Mouse (Mus musculus) cerebellum, adult 18-20 months (tissue): ENCODE measurements around the gene Epha6.

Experiments used
- DNase-seq, 2 experiments: peaks; one replicate each; pipeline ENCODE4 v3.0.0; 2021

Gene Epha6

DNA sequence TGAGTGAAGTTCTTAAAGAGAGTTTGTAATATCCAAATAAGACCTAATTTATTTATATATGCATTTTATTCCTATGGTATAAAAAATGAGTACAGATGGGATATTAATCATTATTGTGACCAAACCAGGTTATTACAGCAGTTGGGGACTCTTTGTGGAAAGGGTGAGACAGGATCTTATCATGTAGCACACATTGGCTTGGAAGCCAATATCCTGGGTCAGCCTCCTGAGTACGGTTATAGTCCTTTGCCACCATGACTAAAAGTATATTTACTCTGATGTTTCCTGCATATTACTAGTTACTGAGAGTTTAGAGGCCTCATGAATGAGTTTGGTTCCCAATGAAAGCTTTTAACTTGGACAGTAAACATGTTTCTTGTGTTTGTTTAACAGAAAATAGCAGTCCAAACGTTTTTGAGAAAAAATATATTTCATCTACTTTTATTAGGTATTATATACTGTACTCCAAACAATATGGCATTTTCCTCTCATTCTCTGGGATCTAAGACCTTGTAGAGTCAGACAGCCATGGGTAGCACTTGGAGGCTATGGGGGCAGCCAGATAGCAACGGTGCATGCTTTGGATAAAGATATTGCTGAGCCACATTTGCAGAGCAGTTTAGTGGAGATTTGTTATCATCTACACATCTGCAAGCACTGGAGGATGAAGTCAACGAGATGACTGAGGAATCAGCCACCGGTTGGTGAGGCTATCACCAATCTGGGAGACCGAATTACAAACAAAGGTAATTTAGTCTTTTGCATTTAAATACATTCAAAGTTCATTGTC lies 340.4 kb downstream of the Epha6 start:
- DNase-seq: no peak

DNA sequence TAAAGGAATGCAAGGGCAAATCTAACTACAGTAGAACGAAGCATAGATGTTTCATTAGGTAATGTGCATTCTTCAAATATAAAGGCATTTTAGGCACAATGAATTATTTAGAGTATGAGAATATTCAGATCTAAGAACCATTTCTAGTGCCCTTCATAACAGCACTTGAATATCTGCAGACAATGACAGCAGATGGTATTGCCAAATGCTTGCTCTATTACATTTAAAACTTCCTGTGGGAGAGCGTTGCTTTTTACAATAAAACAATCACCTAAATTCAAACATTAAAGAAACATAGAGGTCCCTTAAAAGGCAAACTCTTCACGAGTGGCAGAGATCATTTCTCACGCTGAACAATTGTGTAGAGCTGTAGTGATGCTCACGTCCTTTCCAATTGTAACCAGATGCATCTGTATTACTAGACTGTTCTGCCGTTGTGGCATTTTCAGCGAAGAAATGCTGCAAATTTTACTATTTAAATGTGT lies 347.1 kb downstream of the Epha6 start:
- DNase-seq: no peak

DNA sequence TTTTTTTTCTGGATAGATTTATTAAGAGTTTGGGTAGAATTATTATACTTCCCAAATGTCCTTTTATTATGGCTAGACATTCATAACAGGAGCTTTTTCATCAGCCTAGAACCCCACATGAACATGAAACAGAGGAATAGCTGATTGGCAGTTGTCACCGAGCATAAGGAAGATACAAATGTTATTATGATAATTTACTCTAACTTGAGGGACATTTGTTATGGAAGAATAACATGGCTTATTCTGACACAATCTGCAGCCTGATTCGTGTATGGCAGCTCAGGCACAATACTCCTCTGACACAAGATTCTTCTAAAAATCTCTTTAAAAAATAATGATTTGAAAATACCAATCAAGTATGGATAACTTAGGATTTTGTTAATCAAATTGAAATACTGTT lies 347.7 kb downstream of the Epha6 start:
- no peak for DNase-seq

DNA sequence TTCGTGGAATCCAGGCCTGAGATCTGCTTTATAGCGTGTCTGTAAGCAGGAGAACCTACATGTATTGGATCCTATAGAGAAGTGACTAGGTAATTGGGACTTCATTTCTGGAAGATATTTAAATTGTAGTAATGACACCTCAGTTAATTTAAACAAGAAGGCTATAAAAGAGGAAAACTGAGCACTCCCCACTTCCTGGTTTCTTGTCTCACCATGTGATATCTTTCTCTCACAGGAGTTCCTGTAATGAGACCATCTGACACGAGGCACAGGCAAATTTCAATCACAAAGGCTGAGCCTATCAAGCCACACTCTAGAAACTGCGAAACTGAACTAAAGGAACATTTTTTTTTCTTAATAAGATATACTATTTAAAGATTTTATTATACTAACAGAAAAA lies 348.3 kb downstream of the Epha6 start:
- DNase-seq: no peak

DNA sequence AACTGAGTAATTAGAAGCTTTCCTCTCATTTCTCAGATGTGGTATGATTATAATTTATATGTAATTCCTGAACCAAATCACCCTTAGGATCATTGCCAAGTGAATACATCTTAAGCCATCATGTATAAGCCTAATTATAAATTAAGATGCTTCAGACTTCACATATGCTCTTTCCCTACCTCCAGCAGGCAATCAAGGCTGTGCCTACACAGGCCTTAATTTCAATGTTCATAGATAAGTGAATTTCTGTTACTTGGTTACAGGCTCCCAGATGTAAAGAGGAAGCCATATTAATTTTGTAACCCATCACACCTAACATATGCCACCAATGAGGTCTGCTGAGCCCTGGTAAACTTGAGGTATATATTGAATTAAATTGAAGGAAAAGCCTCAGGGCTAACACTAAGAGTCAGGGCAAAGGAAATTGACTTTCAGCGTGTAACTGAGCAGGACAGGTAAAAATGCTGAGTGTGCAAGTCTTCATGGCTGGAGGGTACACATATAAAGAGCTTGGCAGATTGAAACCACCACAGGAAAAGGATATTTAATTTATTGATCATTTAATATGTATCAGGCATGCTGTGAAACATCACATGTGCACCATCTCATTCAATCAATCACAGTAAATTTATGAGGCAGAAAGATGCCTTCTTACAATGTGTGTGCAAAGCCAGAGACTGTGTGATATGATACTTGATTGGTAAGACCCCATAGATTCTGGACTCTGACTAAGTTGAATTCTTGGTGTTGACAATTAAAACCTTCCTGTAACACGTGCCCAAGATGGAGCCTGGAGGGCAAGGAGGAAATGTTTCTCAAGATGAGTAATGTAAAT lies 365.8 kb downstream of the Epha6 start:
- DNase-seq: no peak

DNA sequence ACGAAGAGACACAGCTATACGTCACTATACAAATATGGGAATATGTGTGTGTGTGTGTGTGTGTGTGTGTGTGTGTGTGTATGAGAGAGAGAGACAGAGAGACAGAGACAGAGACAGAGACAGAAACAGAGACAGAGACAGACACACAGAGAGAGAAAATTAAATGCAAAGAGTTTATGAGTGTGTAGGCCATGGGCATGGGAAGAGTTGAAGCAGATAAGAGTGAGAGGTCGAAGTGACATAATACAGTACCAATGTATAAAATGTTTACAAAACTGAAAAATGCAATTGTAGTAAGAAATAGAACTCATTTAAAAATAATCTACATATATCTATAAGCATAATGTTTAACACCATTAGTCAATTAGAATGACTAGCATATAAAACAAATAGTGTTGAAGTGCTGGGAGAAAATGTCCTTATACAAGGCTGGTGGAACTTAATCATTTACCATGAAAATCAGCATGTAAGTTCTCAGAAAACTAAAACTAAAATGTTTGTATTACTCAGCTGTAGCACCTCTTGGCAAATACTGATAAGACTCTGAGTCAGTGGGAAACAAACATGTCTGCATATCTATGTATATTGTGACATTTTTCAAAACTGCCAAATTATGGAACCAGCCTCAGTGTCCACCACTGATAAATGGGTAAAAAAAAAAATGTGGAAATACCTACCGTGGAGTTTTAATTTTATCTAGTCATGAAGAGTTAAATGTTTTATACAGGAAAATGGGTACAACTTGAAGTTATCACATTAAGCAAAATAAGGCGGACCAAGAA lies 371.2 kb downstream of the Epha6 start:
- DNase-seq: no peak

DNA sequence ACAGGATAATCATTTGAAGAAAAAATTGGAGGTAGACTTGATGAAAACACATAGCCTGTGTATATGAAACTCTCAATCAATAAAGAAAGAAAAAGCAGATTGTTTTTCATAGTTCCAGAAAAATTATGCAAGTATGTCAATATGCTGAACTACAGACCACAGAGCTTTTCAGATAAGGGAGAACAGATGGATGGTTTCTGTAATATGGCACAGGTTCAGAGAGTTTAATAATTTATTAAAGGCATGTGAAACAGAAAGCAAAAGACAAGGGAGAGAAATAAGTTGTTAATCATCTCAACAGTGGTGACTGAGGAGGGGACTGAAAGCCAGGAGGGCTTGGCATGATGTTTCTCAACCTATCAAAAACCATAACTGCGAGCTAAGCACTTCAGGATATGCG lies 372.3 kb downstream of the Epha6 start:
- DNase-seq: no peak

DNA sequence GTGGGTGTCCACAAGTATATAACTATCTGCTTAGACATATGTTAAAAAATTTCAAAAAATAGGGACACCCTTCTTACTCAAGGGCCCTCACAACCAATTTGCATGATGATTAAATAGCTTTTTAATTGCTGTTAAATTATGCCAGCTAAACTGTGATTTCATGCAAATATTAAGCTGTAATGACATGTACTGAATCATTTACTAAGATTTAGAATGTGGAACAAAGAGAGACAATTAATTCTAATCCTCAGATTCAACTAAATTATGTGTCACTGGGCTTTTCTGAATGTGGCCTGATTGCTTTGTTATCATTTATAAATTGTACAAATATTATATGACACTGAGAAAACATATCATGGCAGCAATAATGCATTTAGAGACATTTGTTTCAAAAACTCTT lies 396.2 kb downstream of the Epha6 start:
- DNase-seq: no peak

DNA sequence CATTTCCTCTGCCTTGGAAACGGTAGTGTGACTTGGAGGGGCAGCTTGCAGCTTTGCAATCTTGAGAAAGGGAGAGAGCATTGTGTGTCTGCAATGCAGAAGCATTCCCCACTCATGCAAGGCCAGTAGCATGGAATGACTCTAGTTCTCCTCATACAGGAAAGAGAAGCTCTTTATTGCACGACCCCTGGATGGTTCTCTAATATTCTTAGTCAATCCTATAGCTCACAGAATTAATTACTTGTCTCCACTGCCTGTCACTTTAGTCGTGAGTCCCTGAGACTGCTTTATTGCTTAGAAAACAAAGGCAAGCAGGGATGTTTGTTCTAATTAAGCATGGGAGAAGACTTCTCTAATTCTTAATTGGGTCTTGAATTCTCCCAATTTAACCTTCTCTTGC lies 429.8 kb downstream of the Epha6 start:
- no peak for DNase-seq

DNA sequence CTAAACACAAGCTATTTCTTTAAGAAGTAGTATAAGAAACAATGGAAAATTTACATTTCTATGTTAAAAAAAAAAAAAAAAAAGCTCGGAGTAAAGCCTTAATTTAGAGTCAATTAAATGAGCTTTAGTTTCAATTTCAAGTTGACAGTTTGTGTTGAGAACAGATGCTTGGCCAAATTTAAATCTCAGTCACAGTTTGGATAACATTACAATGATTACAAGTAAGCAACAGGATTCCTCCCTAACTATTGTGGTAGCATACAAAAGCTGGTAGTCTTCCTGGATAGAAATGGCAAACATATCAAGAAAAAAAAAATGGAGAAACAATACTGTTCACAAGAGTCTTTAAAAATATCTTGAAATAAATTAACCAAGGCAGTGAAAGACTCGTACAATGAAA lies 452.9 kb downstream of the Epha6 start:
- DNase-seq: no peak

DNA sequence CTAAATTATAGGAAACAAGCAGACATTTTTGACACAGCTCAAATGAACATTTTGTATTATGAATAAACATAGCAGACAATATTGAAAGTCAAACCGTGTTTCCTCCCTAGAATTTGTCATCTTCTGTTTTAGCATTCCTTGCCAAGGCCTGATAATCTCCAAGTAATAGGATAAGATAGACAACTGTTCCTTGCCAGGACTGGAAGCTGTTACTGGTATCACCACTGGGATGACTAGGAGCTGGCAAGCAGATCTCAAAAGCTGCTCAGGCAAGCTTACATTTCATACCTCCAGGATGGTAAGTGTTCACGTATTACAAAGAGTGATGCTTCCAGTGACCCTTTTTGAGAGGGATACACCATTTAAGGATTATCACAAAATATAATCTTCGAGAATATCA lies 461.0 kb downstream of the Epha6 start:
- DNase-seq: no peak

DNA sequence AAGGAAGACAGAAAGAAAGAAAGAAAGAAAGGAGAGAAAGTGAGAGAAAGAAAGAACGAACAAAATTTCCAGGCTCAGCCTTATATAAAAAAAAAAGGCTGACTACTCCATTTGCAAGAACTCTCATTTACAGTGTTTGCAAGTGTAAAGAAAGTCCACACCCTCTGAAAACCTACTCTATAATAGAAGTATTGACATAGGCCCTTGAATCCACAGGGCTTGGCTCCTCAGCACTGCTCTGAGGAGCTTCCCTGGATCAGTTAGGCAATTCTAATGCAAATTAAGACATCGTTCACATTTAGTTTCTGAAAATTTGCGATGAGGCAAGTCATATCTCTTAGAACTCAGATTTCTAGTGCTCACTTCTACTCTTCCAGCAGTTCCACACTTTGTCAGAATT lies 483.9 kb downstream of the Epha6 start:
- no peak for DNase-seq

DNA sequence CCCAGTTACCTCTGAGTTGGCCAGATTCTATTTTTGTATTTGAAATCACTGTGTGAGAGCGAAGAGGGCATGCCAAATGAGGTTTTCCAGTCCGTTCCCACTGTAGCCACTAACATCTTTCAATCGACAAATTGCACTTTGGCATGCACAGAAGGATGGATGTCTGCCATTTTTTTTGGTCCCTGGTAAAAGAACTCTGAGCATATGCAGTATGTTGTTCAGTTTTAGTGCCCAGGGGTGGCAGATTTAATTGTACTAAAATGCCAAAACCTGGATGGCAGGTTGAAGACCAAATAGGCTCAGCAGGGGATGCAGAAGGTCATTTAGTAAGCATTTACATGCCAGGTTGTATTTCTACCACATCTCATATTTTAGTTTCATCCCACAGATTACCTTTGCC lies 503.1 kb downstream of the Epha6 start:
- DNase-seq: peak; percentile 10 to 11

DNA sequence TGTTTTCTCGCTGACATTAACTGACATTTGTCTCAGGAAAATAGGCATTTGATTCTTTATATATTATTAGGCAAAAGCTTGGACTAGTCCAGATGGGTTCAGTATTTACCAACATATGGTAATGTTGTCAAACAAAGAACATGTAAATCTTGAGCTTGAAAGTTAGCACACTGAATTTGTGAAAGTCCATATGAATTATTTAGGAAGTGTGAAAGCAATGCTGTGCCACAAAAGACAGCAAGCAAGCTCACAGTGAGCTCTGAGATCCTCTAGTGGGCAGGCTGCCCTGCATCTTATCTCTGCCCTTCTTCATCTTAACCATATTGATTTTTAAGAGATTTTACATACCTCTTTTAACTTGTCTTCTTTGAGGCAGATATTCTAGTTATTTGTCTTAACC lies 510.0 kb downstream of the Epha6 start:
- no peak for DNase-seq

DNA sequence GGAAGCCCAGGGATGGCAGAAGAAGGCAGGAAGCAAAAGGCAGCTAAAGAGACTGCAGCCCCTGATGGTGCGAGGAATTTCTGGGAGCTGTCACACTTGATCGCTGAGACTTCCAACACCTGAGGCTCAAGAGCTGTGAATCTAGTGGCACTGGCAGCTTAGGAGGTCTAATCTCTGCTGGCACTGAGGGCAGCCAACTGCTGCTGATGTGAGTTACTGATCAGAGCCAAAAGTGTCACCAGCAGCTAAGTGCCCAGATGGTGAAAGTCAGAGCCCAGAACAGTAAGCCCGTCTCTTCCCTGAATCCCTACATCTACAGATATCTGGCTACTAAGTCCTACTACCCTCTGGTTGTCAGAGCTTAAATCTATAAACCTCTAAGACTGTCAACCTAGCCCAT lies 518.4 kb downstream of the Epha6 start:
- no peak for DNase-seq

DNA sequence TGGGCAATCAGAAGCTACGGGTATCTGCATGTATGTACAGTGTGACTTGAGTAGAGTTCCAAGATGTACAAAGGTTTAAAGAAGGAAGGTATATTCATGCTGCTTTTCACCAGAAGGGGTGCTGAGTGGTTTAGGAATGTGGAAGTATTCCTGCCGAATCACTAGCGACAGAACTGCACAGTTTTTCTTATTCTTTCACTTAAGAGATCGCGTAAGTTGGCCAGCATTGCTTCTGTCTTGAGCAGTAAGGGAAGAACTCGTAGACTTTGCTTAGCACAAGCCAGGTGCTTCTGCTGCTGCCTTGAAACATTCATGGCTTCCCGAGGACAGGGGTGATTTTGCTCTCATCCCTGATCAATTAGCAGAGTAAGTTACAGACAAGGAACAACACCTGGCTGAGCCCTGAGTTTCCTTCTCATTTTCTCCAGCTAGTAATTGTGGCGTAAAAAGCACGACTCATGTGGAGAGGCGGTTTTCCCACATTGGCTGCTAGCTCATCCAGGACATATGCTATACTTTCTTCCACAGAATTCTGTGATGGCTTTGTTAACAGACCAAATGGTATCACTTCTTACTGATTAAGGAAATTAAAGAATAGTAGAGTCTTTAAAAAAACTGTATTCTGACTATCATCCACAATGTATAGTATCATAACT lies 534.7 kb downstream of the Epha6 start:
- no peak for DNase-seq

DNA sequence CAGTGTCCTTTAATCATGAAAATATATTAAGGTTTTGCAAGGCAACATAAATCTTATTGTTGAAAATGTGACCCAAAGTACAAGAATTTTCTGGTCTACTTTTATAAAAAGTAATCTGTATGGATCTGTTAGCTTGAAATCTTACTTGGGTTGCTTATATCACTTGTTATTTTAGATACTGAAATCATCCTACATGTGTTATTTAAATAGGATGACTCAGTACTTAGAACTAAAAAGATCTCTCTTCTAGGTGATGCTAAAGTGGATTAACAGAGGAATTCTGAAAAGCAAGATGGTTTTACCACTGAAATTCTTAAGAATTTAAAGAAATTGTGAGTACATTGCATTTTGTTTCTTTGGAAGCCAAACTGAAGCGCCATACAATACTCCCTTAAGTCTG lies 561.5 kb downstream of the Epha6 start:
- no peak for DNase-seq

DNA sequence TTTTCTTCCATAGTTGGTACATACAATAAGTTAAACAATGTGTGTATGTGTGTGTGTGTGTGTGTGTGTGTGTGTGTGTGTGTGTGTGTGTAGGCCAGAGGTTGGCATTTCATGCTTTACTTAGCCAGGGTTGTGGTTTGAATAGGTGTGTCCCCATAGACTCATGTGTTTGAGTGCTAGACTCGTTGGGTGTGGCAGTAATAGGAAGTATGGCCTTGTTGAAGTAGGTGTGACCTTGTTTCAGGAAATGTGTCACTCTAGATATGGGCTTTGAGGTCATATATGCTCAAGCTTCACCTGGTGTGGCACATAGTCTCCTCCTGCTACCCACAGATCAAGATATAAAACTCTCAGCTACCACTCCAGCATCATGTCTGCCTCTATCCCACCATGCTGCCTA lies 577.0 kb downstream of the Epha6 start:
- no peak for DNase-seq

DNA sequence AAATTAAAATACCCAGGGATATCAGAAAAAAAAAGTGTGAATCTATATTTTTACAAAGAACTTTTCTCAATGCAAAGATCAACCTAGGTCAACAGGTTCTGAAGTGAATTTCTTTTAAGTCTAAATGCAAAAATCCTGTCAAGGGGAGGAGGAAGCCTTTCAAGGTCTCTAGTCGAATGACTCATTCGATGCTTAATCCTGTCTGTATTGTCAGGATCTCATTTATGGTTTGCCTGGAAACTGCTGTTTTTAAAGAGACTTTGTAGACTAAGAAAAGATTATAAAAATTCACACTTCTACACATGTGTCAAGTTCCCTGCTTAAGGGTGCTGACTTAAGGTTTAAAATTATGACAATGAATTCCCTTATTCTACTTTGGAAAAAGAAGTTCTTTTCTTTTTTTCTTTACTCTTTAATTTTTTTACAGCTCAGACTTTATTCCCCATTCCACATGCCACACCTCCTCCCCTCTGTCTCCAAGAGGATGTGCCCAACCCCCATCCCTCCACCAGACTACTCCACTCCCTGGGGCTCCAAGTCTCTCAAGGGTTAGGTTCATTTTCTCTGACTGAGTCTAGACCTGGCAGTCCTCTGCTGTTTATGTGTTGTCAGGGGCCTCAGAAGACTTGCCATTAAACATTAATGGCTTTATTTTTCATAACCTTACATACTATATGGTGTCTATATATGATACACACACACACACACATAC lies 598.3 kb downstream of the Epha6 start:
- no peak for DNase-seq

DNA sequence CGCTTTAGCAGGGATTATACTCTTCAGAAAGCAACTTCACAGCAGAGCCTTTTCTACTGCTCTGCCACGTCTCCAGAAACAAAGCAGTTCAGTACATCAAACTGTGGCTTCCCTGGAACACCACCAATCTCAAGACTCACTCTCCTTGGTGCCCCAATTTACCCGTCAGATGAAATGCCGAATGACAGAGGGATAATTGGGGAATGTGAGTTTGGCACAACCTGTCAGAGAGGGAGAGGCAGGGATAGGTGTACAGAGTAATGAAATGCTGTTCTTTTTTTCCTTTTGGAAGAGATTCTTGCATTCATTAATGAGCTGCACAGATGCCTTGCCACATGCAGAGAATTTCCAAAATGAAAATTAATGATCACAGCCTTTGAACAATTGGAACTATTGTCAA lies 635.5 kb downstream of the Epha6 start:
- DNase-seq: no peak

DNA sequence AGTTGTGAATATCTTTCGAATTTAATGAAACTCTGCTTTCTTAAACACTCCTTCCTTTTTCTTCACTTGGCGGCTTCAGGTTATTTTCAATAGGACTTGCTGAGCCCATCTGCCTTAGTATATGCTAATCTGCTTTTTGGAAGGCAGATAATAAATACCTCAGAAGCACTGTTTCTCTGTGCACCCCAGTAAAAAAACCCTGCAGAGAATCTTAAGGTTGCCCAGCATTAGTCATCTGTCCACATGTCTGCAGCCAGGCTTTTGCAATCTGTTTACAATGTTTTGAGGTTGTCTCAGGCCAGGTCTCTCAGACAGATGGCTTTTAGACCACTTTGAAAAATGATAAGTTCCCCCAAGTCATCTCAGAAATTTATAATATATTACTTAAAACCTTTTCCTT lies 649.6 kb downstream of the Epha6 start:
- DNase-seq: peak in 1 of 2 experiments; percentile 3

DNA sequence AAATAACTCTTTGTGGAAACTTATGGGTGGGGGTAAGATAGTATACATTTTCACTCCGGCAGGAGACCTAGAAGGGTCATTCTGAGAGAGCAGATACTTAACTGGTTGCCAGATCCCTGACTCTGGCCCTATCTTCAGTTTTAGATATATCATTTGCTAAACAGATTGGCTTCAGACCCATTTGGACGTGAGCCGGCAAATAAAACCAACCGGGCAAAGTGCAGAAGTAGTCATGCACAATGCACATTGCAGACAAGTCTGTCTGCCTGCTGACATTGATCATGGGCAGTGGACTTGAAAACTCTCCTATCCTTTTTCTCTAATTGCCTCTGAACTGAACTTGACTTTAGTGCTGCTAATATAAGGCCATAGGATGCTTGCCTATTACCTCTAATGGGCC lies 681.6 kb downstream of the Epha6 start:
- DNase-seq: no peak
